Mouse (Mus musculus) cerebellum, postnatal 10 days (tissue): ENCODE results near the gene Eipr1.
"Not testable (repeated sequence)": the region's sequence is repeated elsewhere in the genome, so short reads cannot be mapped to it uniquely, and the experiment has no call there.

Experiments
- DNase-seq, 2 experiments: peaks; one replicate each; pipeline ENCODE4 v3.0.0; 2021; ENCODE audit warnings: mixed read lengths in 2 of 2

Eipr1 gene

GRCm38 (mm10) chr12:28751508-28752263 lies at the start of gene Eipr1:
Gene Eipr1 (plus strand): TSS chr12:28751803.
- peak; percentile 93 to 94 for DNase-seq

- peak; percentile 32 to 36 for DNase-seq
These were observed 47.2 kb upstream of the Eipr1 start for GRCm38 (mm10) chr12:28704381-28704780.

GRCm38 (mm10) chr12:28705204-28705603 lies 46.4 kb upstream of the Eipr1 start:
- no peak for DNase-seq

- no peak for DNase-seq
These were observed 43.4 kb upstream of the Eipr1 start for GRCm38 (mm10) chr12:28708154-28708553.

GRCm38 (mm10) chr12:28710566-28711185 lies 40.9 kb upstream of the Eipr1 start:
- DNase-seq, result no peak

GRCm38 (mm10) chr12:28714822-28715632 lies 36.6 kb upstream of the Eipr1 start:
- DNase-seq, result no peak

GRCm38 (mm10) chr12:28717066-28717465 lies 34.5 kb upstream of the Eipr1 start:
- no peak for DNase-seq

GRCm38 (mm10) chr12:28718106-28718505 lies 33.5 kb upstream of the Eipr1 start:
- DNase-seq, result no peak

GRCm38 (mm10) chr12:28724366-28724765 lies 27.2 kb upstream of the Eipr1 start:
- DNase-seq, result no peak

GRCm38 (mm10) chr12:28726204-28726603 lies 25.4 kb upstream of the Eipr1 start:
- DNase-seq, result no peak

GRCm38 (mm10) chr12:28727061-28727460 lies 24.5 kb upstream of the Eipr1 start:
- no peak for DNase-seq

- no peak for DNase-seq
These were observed 19.0 kb upstream of the Eipr1 start for GRCm38 (mm10) chr12:28732631-28733030.

GRCm38 (mm10) chr12:28733520-28734245 lies 17.9 kb upstream of the Eipr1 start:
- DNase-seq, result not testable (repeated sequence)

GRCm38 (mm10) chr12:28734271-28734670 lies 17.3 kb upstream of the Eipr1 start:
- DNase-seq, result no peak

GRCm38 (mm10) chr12:28735293-28735692 lies 16.3 kb upstream of the Eipr1 start:
- DNase-seq, result no peak

- DNase-seq, result no peak
These were observed 8.3 kb upstream of the Eipr1 start for GRCm38 (mm10) chr12:28743328-28743727.

- DNase-seq, result peak; percentile 93 to 95
These were observed 1.5 kb upstream of the Eipr1 start, which contains the start of gene Trappc12 for GRCm38 (mm10) chr12:28750021-28750633. Gene Trappc12 (minus strand): TSS chr12:28750472.

- no peak for DNase-seq
These were observed 727 bp upstream of the Eipr1 start for GRCm38 (mm10) chr12:28750876-28751275.

GRCm38 (mm10) chr12:28756019-28756418 lies 4.4 kb downstream of the Eipr1 start:
- no peak for DNase-seq

- no peak for DNase-seq
These were observed 18.4 kb downstream of the Eipr1 start for GRCm38 (mm10) chr12:28769953-28770352.

- peak; percentile 56 to 59 for DNase-seq
These were observed 22.2 kb downstream of the Eipr1 start for GRCm38 (mm10) chr12:28773815-28774214.

- DNase-seq, result no peak
These were observed 23.5 kb downstream of the Eipr1 start for GRCm38 (mm10) chr12:28775120-28775519.
